Mouse (Mus musculus) heart, adult 2 months (tissue): ENCODE data around the gene Ttc30a1.
"Not testable (repeated sequence)": the region's sequence is repeated elsewhere in the genome, so short reads cannot be mapped to it uniquely, and the experiment has no call there.

ENCODE experiments used
- CTCF ChIP-seq: fragments of 200-600 bp; IDR thresholded peaks from 2 replicates; pipeline ENCODE4 v1.8.1; 2022; ENCODE audit warnings: antibody characterized with exemption, mild to moderate bottlenecking, moderate library complexity
- EP300 ChIP-seq: fragments of 200-500 bp; IDR thresholded peaks from 2 replicates; pipeline ENCODE4 v1.6.1; 2011; ENCODE audit warnings: low read depth, low read length, control low read depth; ENCODE audit not compliant: insufficient read depth
- POLR2A ChIP-seq: fragments of 200-500 bp; IDR thresholded peaks from 2 replicates; pipeline ENCODE4 v1.6.1; 2011; ENCODE audit warnings: mild to moderate bottlenecking, low read depth, low read length, control low read depth; ENCODE audit not compliant: insufficient read depth

DNA sequence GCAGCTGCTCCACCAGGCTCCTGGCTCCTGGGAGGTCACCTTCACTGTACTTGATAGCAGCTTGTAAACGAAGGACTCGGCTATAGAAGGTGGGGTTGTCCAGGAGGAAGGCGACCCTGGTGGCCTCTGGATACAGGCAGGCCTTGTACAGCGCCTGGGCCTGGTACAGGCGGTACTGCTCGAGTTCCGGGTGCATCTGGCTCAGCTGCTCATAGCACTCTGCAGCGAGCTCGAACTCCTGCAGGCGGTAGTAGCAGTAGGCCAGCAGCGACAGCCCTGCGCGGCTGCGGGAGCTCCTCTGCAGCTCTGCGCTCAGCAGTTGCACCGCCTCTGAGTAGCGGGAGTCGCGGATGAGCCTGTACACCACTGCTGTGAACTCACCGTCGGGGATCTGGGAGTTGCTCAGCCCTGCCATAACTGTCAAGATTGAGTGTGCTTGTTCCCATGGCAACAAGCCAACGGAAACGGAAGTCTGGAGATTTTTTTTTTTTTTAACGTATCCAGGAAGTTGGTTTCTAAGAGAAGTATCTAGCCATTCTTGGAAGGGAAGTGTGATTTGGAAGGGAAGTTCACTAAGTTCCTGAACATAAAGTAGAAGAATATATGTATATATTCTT lies 3.9 kb downstream of the Ttc30a1 start, which contains the start of gene Ttc30a2:
- TF ChIP-seq CTCF, EP300, POLR2A: not testable (repeated sequence)
